Mouse (Mus musculus) liver, embryonic 15.5 days (tissue): ENCODE data around the gene Gm1673. TPM values are rescaled to one million over a fixed set of nuclear protein-coding genes. Genes with fewer than 3 reads are reported as not detected.

Experiments
- ATAC-seq: fragments of 200-750 bp; cut with Nextera tagmentation; 2 replicates; pipeline ENCODE4 v1.8.0; 2017; ENCODE audit warnings: moderate number of reproducible peaks, mild to moderate bottlenecking, moderate library complexity; ENCODE audit not compliant: insufficient read depth
- H3K27ac ChIP-seq: fragments of 300-500 bp; sonication (generic); replicated peaks from 2 replicates; pipeline ENCODE4 v1.5.1; 2015; ENCODE audit warnings: mild to moderate bottlenecking, inconsistent platforms
- H3K27me3 ChIP-seq: fragments of 300-500 bp; sonication (generic); 2 replicates; pipeline ENCODE4 v1.6.1; 2015; ENCODE audit warnings: mild to moderate bottlenecking, inconsistent platforms
- H3K36me3 ChIP-seq: fragments of 300-500 bp; sonication (generic); replicated peaks from 2 replicates; pipeline ENCODE4 v1.6.1; 2015; ENCODE audit warnings: moderate library complexity, mild to moderate bottlenecking, inconsistent platforms
- H3K4me1 ChIP-seq: fragments of 300-500 bp; sonication (generic); replicated peaks from 2 replicates; pipeline ENCODE4 v1.6.1; 2015; ENCODE audit warnings: inconsistent platforms
- H3K4me2 ChIP-seq: fragments of 300-500 bp; sonication (generic); 2 replicates; pipeline ENCODE4 v1.6.1; 2015; ENCODE audit warnings: moderate library complexity, mild to moderate bottlenecking, inconsistent platforms
- H3K4me3 ChIP-seq: fragments of 300-500 bp; sonication (generic); replicated peaks from 2 replicates; pipeline ENCODE4 v1.5.1; 2015; ENCODE audit warnings: mild to moderate bottlenecking, inconsistent platforms
- H3K9ac ChIP-seq: fragments of 300-500 bp; sonication (generic); 2 replicates; pipeline ENCODE4 v1.6.1; 2015; ENCODE audit warnings: moderate library complexity, mild to moderate bottlenecking, inconsistent platforms
- H3K9me3 ChIP-seq: fragments of 300-500 bp; sonication (generic); replicated peaks from 2 replicates; pipeline ENCODE4 v1.6.1; 2016; ENCODE audit warnings: inconsistent platforms
- WGBS: fragments of 180-500 bp; shearing (Covaris S2); methylation state at CpG from one replicate; pipeline ENCODE4 v1.1.7; 2015; ENCODE audit warnings: mixed read lengths; ENCODE audit not compliant: insufficient replicate concordance; 5-methylcytosine and 5-hydroxymethylcytosine counted together
- polyA plus RNA-seq: library from polyadenylated mRNA; unstranded; fragments of >200 nt; fragmentation: Nextera tagmentation; extraction: Ambion mirVana; gene quantifications from 2 replicates; pipeline ENCODE4 v1.2.1, GENCODE M21; 2015

The Gm1673 gene
- polyA plus RNA-seq, 1 experiment from 2014 or later = 4.5 TPM

DNA sequence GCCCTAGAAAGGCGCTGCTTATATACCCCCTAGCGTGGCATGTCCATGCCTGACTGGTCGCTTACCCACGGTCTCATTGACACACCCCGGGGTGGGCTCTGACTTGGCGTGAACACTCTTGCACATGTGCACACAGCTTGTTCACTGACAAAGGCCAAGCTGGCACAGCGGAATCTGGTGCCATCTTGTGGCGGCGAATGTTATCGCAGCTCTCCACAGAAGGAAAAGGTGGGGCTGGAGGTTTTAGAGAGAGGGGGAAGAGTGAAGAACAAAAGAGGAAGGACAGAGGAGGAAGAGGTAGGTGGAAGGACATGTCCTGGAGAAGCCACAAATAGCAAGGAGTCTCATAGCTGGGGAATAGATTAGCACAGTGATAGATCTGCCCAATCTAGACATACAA, 28.9 kb upstream of the Gm1673 start:
- Histone ChIP-seq H3K9ac (no peak overlapping the region), H3K27me3 (no peaks in the 10 kb centered on the region), H3K4me3 (no peak overlapping the region), H3K4me2 (no peak overlapping the region), H3K27ac (no peak overlapping the region), H3K36me3 (no peaks in the 10 kb centered on the region), H3K4me1 (no peaks in the 10 kb centered on the region), H3K9me3 (peaks cover 11% of the 10 kb centered on the region; the same call in 1 of the 2 replicates)
- 40% methylated on average over 10 of the region's 10 CpGs for WGBS
- no peak for ATAC-seq

DNA sequence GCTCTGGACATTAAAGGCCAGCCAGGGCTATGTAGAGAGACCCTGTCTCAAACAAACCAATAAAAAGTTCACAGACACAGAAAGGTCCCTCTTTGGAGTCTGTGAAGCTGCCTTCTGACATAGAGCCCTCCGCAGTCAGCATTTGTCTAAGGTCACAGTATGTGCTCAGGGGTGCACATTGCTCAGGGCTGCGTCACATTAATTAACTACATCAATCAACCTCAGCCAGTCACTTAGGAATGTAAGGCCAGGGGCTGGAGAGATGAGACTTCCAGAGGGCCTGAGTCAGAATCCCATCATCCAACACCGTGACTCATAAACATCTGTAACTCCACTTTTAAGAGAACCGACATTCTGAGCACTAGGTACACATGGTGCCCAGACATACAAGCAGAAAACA, 27.4 kb upstream of the Gm1673 start:
- Histone ChIP-seq H3K27ac (no peak overlapping the region), H3K4me2 (no peak overlapping the region), H3K4me1 (no peaks in the 10 kb centered on the region), H3K27me3 (no peaks in the 10 kb centered on the region), H3K4me3 (no peak overlapping the region), H3K9me3 (peaks cover 11% of the 10 kb centered on the region; the same call in 1 of the 2 replicates), H3K36me3 (no peaks in the 10 kb centered on the region), H3K9ac (no peak overlapping the region)
- no peak for ATAC-seq
- WGBS = 74% methylated on average over 4 of the region's 4 CpGs

DNA sequence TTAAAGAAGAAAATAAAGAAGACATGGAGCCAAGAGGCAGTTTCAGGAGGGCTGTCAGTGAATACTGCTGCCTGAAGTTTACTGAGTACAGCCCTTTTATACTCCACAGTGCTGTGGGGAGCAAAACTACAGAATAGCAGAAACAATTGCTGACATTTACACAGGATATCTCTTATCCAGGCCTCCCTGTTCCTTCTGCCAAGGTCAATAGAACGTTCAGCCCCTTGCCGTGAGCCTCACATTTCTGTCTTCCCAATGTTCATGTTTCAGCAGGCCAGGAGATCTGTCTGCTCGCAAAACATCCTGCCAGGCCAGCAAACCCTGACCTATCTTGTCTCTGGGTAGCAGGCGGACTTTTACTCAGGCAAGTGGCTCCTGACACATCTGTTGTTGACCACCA, 23.9 kb upstream of the Gm1673 start:
- no peaks in the 10 kb centered on the region for H3K36me3 ChIP-seq
- H3K4me1 ChIP-seq = no peaks in the 10 kb centered on the region
- H3K4me3 ChIP-seq = no peak overlapping the region
- H3K9me3 ChIP-seq = 0 out of 2 replicates have a peak, but pooled peaks cover under 1% of the 10 kb centered on the region
- no peaks in the 10 kb centered on the region for H3K27me3 ChIP-seq
- no peak overlapping the region for H3K9ac ChIP-seq
- no peak for ATAC-seq
- no peak overlapping the region for H3K4me2 ChIP-seq
- WGBS = 63% methylated on average over 4 of the region's 4 CpGs
- H3K27ac ChIP-seq = no peak overlapping the region

DNA sequence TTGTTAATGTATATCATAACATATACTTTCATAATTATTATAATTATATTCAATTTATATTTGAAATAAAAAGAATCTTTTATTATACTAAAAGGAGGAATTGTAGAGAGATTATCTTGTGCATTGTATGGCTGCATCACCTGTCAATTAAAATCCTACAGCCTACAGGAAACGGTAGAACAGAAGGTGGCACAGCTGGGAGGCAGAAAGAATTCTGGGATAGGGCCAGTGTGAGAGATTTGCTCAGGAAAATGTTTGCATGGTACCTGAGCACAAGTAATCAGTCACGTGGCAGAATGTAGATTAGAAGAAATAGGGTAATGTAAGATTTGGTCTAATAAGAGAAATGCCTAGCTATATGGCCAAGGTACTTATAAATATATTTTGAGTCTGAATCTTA, 8.5 kb upstream of the Gm1673 start:
- Histone ChIP-seq H3K9me3 (no peaks in the 10 kb centered on the region), H3K27me3 (peaks cover 5% of the 10 kb centered on the region; the same call in 1 of the 2 replicates), H3K4me1 (no peaks in the 10 kb centered on the region), H3K4me3 (no peak overlapping the region), H3K36me3 (no peaks in the 10 kb centered on the region), H3K27ac (no peak overlapping the region), H3K9ac (no peak overlapping the region), H3K4me2 (no peak overlapping the region)
- WGBS = 37% methylated on average over 2 of the region's 2 CpGs
- no peak for ATAC-seq

DNA sequence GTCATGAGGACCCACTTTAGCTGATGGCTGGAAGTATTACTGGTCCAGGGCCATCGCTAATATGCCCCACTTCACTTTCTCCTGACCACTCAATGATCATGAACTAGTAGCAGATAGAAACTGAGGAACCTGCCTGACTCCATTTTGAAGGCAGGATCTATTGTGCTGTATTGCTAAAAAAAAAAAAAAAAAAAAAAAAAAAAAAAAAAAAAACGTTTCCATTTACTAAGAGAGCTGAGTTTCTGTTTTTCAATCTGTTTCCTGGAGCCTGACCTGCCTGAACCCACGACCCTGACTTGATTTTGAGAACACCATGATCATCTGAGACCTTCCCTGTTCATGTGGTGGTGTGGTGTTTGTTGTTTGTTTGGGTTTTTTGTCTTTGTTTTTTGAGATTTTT, 7.0 kb upstream of the Gm1673 start:
- 23% methylated on average over 3 of the region's 3 CpGs for WGBS
- Histone ChIP-seq H3K4me3 (no peak overlapping the region), H3K4me2 (no peak overlapping the region), H3K4me1 (no peaks in the 10 kb centered on the region), H3K9me3 (no peaks in the 10 kb centered on the region), H3K27ac (no peak overlapping the region), H3K9ac (no peak overlapping the region), H3K27me3 (peaks cover 3% of the 10 kb centered on the region; the same call in 1 of the 2 replicates), H3K36me3 (no peaks in the 10 kb centered on the region)
- no peak for ATAC-seq

- 7% methylated on average over 26 of the region's 26 CpGs for WGBS
- ATAC-seq = no peak
- H3K27ac ChIP-seq = no peak overlapping the region
Observed at GRCm38 (mm10) chr5:33982731-33983259, 438 bp upstream of the Gm1673 start.

DNA sequence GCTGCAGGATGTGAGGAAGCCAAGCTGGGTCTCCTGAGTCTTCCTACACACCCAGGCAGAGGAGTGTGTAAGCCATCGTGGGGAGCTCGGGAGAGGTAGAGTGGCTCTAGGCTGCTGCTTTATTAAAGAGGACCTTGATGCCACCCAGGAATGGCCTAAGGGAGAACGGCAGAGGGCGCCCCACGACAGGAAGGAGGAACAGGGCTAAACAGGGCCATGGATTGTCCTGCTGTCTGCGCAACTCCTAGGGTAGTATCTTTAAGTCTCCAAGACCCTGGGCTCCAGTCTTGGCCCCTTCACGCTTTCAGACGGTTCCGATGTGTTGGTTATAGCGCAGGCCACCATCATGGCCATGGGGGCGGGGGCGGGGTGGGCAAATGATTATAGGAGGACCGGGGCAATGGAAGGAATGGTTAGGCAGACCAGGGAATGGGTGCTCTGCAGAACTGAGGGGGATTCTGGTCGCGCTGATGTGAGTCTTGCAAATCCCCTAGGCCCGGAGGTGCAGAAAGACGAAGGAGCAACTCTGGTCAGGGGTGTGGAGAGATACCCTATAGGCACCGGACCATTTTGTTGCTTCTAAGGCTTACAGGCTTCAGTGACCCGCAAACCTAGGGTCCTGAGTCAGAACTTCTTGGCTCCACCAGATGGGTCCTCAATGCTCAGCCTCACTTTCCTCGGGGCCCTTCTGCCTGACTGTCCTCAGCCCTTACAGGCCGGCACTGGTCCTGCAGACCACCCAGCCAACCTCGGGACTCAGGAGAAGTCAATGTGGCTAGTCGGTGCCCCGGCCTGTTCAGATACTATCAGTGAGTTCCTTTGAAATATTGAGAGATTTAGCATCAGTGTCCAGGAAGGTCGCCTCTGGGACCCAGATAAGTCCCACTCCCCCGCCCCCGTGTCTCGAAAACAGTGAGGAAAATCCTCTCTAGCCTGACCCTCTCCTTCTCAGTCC, 11.7 kb downstream of the Gm1673 start:
- peak overlapping the region; percentile 66; the same call in 1 of the 2 replicates for H3K4me2 ChIP-seq
- peaks cover 61% of the 10 kb centered on the region for H3K27me3 ChIP-seq
- no peak for ATAC-seq
- peak overlapping the region; percentile 53 for H3K4me3 ChIP-seq
- no peak overlapping the region for H3K27ac ChIP-seq
- 31% methylated on average over 28 of the region's 28 CpGs for WGBS
- no peaks in the 10 kb centered on the region for H3K36me3 ChIP-seq
- no peaks in the 10 kb centered on the region for H3K9me3 ChIP-seq
- peaks cover 16% of the 10 kb centered on the region for H3K4me1 ChIP-seq
- no peak overlapping the region for H3K9ac ChIP-seq

More at GRCm38 (mm10) chr5:33982731-33983259, 438 bp upstream of the Gm1673 start:
- Histone ChIP-seq H3K27me3 (peaks cover 54% of the 10 kb centered on the region), H3K9me3 (no peaks in the 10 kb centered on the region), H3K4me1 (peaks cover 6% of the 10 kb centered on the region), H3K9ac (0 out of 2 replicates have a peak overlapping the region, but pooled peaks have one; percentile 18), H3K36me3 (no peaks in the 10 kb centered on the region), H3K4me2 (peak overlapping the region; percentile 71), H3K4me3 (peak overlapping the region; percentile 57)

- H3K27ac ChIP-seq = no peak within 1 kb of the TSS; the same call in 1 of the 2 replicates
- peak within 1 kb of the TSS; percentile 66 for H3K4me2 ChIP-seq
- no peaks in the 10 kb centered on the region for H3K9me3 ChIP-seq
- peaks cover 66% of the 10 kb centered on the region for H3K27me3 ChIP-seq
- no peak for ATAC-seq
- under 1% methylated on average over 90 of the region's 90 CpGs for WGBS
- H3K9ac ChIP-seq = no peak within 1 kb of the TSS; the same call in 1 of the 2 replicates
- peak within 1 kb of the TSS; percentile 53 for H3K4me3 ChIP-seq
- H3K4me1 ChIP-seq = peaks cover 16% of the 10 kb centered on the region
- H3K36me3 ChIP-seq = no peaks in the 10 kb centered on the region
Observed at GRCm38 (mm10) chr5:33995843-33996693, 12.8 kb downstream of the Gm1673 start, which contains the start of gene Nat8l. TSS of gene Nat8l (plus strand) at chr5:33995984.

- under 1% methylated on average over 55 of the region's 55 CpGs for WGBS
- Histone ChIP-seq H3K4me1 (peaks cover 16% of the 10 kb centered on the region), H3K27me3 (peaks cover 66% of the 10 kb centered on the region), H3K27ac (no peak overlapping the region), H3K9me3 (no peaks in the 10 kb centered on the region), H3K9ac (no peak overlapping the region), H3K4me2 (peak overlapping the region; percentile 66), H3K36me3 (no peaks in the 10 kb centered on the region), H3K4me3 (peak overlapping the region; percentile 53)
- ATAC-seq = no peak
Observed at GRCm38 (mm10) chr5:33996694-33997045, 13.4 kb downstream of the Gm1673 start.

- peaks cover 66% of the 10 kb centered on the region for H3K27me3 ChIP-seq
- H3K4me3 ChIP-seq = peak overlapping the region; percentile 53
- ATAC-seq = no peak
- H3K9ac ChIP-seq = no peak overlapping the region
- peaks cover 16% of the 10 kb centered on the region for H3K4me1 ChIP-seq
- 1% methylated on average over 80 of the region's 80 CpGs for WGBS
- H3K27ac ChIP-seq = no peak overlapping the region
- no peaks in the 10 kb centered on the region for H3K36me3 ChIP-seq
- no peaks in the 10 kb centered on the region for H3K9me3 ChIP-seq
- peak overlapping the region; percentile 66 for H3K4me2 ChIP-seq
Observed at GRCm38 (mm10) chr5:33997051-33997741, 14.0 kb downstream of the Gm1673 start.
